Mouse (Mus musculus) kidney, postnatal 10 days (tissue): ENCODE data around the gene Vdr.

Experiments
- DNase-seq: peaks from one replicate; pipeline ENCODE4 v3.0.0; 2021; ENCODE audit warnings: mixed read lengths

Vdr gene

GRCm38 (mm10) chr15:97807867-97808266 is 102.6 kb downstream of the Vdr start:
- no peak for DNase-seq
